Mouse (Mus musculus) bone marrow, adult 2 months (tissue): ENCODE data around the gene Gpr161.

Source experiments
- CTCF ChIP-seq: fragments of 200-500 bp; IDR thresholded peaks from 2 replicates; pipeline ENCODE4 v1.5.1; 2011; ENCODE audit warnings: low read length, control low read depth; ENCODE audit not compliant: control insufficient read depth, insufficient read depth
- POLR2A ChIP-seq: fragments of 200-500 bp; IDR thresholded peaks from 2 replicates; pipeline ENCODE4 v1.6.1; 2011; ENCODE audit warnings: low read depth, mild to moderate bottlenecking, control low read depth, low read length, borderline replicate concordance; ENCODE audit not compliant: control insufficient read depth

GRCm38 (mm10) chr1:165365057-165365456, 69.5 kb downstream of the Gpr161 start:
- TF ChIP-seq POLR2A: no peak
- TF ChIP-seq CTCF: no peak
